Mouse (Mus musculus) brain, embryonic 18.5 days (tissue): ENCODE measurements at regions not wholly inside any gene's neighbourhood (a gene's known extent, or its start where the extent isn't known, plus 50 kb on each side); places are given as distances from the start of the nearest gene placed in this dataset.

Source experiments
- DNase-seq: peaks from one replicate; pipeline ENCODE4 v3.0.0-alpha.2; 2012; ENCODE audit warnings: low read depth, low spot score

DNA sequence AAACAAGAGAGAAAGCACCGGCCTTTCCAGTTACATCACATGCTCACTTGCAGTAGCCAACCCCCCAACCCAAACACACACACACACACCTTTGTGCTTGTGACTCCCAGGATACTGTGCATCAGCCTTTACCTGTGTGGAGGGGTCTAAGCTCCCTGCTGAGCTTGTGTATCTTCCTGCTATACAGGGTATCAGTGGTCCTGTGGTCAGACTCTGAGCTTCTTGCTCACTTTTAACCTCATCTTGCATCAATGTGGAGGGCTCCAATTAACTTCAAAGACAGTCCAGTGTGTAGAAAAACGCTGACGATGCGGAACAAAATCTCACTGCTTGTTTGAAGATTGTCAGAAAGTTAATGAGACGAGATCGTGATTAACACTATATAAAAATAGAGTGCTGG is 71.4 kb upstream of the Gypa start:
- no peak for DNase-seq

DNA sequence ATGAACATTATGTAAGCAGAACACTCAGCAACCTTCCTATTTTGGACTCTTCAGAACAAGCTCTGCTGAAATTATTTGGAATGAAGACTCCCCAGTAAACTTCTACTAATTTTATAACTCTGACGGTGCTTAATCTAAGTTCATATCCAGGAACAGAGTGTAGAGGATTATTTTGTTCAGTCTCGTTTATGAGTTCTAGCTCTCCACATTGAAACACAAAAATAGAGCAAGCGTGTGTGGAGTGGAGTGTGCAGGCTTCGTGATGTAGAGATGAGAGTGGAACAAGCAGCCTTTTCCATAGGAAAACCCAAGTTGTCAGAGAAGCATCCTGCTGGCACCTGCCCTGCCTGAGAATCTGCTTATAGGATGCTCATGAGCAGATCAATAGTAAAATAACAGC is 77.5 kb upstream of the Gypa start:
- no peak for DNase-seq

DNA sequence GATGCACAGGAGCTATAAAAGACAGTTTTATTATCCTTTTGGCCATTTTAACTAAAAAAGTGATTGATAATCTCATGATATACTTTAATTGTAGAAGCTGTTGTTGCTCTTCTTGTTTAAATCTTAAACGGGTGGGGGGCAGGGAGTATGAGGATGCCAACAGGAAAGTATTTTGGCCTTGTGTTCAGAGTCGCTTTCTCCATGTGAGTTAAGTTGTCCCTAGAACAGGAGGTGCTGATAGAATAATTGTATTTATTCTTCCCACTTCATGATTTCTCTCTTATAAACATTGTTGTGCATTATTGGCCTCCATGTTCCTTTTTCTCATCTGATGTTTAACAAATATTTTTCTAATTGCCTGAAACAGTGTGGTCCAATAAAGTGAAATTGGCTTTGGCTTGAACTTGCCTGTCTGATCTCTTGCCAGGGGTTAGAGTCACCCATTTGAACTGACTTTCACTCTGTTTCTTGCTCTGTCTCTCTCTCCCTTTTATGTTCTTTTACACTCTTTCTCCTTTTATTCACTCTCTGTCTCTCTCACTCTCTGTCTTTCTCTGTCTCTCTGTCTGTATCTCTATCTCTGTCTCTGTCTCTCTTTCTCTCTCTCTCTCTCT is 93.9 kb upstream of the Gypa start:
- DNase-seq: no peak

DNA sequence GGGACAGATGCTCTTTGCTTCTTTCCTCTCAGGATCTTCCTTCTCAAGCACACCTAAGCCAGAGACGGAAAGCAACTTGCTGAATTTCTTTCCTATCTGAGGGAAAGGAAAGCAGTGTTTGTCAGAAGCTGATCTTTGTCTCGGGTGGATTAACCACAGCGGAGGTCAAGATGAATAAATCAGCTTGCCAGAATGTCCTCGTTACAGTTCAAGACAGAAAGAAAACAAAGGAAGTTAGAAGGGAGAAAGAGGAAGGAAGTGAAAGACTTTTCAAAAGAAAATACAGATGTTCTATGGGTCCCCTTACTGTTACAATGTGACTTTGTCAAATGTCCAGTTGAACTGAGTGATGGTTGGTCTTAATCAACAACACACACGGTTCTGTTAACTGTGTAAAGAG is 98.6 kb upstream of the Gypa start:
- no peak for DNase-seq

DNA sequence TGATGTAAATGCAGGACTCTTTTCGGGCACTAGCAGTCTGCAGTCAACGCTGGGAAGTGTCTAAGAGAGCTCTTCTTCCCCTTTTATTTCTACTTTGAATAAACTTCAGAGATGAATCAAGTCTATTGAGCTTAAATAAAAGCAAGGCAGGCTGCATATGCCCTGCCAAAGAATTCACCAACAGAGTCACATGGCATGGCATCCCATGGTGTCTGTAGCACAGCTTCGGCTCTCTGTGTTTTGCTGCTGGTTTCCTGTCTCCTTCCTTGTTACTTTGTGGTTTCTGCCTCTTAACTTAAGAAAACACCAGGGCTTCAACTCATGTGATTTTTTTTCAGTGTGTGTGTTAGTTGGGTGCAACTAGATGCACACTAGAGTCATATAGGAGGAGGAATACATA is 100.5 kb upstream of the Gypa start:
- no peak for DNase-seq

DNA sequence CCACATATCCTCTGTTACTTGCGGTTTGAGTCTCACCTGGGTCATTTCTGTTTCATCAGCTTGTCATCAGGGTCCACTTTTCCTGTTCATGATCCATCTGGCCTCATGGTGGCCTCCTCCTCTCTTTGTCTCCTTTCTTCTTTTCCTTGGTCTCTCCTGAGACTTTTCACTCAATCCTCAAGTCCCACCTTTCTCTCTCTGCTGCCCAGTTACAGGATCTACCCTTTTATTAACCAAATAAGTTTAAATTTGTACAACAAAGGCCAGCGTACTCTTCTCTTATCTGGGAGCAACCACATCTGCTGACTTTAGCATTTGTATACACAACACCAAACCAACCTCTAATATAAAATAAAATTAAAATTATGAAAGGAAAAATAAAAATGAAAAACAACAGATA is 124.4 kb upstream of the Gypa start:
- no peak for DNase-seq

DNA sequence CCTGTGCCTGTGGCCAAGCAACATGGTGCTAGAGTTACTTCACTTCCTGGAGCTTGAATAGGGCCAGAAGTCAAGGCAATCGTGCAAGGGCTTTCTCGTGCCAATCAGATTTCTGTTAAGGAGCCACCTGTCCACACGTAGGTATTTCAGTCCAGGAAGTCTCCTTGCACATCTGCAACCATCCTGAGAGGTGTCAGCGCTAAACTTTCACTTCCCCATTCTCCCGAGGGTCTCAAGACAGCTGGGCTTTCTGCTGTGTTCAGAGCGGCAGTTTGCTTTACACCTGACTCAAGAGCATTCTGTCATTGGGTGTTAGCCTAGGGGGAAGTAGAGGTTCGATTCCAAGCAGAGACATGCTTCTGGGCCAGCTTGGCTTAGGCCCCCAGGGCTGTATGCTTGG is 129.5 kb upstream of the Gypa start:
- no peak for DNase-seq

DNA sequence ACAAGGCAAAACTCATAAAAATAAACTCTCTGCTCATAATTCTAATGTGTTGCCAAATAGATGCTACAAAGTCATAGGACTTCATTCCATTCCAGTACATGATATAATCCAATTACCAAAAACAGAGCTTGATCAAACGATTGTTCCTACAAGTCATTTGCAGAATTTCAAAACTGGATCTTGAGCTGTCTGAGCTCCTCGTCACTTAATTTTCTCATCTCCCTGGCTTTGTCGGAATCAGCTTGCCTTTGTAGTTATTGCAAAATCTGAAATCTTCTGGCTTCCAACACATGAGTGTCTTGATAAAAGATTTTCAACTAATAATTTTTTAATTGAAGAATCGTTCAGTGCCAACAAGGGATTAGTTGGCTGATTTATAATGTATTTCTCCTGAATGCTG is 150.3 kb upstream of the Gypa start:
- DNase-seq: no peak

DNA sequence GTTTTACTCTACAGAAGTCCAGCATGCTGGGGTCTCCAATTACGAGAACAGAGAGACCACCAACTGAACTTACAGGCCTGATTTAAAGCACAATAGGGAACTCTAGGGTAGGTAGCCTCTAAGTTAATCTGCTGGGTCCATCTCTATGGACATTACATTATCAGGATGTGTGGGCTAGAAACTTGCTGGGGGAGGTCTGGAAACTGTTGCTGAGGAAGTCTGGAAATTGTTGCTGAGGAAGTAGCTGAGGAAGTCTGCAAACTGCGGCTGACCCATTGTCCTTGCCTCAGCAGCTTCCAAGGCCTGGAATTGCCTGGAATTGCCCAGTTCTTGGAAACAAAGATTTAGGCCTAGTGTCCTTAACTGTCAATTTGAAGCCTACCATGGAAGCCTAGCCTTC is 155.7 kb upstream of the Gypa start:
- DNase-seq: no peak

DNA sequence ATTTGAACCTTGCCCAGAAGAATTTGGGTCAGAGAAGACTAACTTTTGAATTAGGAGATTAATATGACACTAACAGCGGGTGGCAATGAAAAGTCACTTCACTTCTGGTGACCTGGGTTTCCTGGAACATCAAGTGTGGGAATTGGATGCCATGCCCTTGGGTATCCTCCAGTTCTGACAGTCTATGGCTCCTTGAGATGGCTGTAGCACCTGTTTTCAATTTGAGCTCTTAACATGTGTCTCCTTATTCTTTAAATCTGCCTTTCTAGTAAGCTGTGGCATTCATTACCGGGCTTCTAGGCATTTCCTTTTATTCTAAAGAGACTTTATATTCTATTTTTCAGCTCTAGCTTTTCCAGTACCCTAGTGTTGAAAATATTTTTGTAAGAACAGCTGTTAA is 164.9 kb upstream of the Gypa start:
- no peak for DNase-seq

DNA sequence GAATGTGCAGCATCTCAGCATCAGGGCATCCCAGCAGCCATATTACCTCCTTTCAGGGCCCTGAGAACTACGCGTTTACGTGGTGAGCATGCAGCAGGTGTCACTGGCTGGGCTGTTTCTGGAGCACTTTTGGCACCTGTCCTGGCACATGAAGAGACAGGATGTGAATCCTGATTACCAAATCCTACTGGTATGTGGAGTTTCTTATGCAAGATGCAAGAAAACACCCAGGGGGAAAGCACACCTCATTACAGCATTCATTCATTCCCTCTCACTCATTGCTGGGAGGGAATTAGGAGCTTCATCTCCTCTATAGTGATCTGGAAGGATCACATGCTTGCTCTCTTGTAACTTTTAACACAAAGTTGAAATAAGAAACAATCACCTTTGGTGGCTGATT is 167.7 kb upstream of the Gypa start:
- DNase-seq: no peak

DNA sequence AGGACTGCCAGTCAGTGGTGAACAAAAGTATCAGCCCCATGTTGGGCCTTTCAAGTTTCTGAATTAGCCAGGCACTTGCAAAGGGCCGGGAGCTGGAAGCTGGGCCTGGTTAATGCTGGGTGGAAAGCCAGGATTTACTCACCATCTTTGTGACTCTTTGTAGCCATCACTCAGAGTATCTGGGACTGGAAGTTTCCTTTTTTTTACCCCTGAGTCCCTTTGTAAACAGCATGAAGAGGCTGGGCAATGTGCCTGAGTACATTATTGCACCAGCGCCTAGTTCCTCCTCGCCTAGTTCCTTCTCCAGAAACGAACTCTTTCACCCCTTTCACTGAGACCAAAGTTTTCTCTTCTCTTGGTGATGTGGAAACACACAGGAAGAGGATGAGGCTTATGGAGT is 168.4 kb upstream of the Gypa start:
- no peak for DNase-seq

DNA sequence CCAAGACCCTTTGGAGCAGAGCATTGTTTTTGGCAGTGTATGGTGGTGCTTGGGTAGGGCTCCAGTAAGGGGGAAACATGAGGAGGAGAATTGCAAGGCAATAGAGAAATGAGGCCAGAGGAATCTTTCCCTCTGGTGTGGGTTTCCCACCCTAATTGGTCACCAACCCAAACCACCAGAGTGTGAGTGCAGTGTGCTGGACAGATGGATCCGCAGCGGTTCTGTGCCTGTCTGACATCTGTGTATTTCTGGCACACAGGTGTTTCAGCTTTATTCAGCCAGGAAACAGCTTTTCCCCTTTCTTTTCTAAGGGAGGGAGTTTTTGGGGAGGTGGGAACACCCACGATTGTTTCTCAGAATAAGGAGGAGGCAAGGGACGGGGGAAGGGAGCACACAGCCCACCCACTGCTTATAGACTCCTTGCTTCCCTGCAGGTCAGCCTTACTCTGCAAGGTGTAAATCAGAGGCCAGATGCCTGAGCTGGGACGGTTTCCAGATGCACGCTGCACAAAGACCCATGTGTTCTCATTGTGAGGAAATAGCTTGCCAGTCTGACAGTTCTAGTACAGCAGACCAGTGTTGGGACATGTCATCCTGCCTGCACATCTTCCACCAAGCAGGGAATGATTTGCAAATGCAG is 175.2 kb upstream of the Gypa start:
- DNase-seq: no peak

DNA sequence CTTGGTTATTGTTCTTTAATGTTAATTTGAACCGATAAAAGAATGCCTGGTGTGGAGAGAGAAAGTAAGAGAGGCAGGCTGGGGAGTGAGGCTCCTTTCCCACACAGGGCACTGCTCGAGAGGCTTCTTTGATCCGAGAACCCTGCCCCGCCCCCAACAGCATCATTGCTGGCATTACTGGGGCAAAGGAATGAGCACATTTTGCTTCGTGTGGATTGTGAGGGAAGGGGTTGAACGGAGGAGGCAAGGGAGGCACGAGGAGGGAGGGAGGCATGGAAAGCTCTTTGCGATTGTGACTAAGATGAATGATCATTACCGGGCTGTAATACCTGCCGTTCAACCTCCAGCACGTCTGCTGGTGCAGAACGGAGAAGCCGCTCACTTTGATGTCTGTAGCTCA is 178.2 kb upstream of the Gypa start:
- no peak for DNase-seq

DNA sequence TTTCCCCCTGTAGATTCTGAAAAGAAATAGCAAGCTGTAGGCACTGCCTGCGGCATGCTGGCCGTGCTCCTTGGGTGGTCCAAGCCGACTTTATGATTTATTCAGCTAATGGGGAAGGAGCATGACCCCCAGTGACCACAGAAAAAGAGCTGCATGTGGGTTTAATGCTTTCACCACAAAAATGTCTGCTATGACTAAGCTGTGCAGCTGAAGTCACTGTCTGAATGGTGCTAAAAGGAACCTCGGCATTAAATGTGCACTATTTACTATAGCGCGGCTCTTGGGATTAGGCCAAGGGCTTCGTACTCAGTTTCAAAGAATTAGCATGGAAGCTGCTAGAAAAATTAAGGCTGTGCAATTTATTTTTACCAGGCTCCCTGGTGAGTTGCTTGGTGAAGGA is 178.8 kb upstream of the Gypa start:
- DNase-seq: no peak

DNA sequence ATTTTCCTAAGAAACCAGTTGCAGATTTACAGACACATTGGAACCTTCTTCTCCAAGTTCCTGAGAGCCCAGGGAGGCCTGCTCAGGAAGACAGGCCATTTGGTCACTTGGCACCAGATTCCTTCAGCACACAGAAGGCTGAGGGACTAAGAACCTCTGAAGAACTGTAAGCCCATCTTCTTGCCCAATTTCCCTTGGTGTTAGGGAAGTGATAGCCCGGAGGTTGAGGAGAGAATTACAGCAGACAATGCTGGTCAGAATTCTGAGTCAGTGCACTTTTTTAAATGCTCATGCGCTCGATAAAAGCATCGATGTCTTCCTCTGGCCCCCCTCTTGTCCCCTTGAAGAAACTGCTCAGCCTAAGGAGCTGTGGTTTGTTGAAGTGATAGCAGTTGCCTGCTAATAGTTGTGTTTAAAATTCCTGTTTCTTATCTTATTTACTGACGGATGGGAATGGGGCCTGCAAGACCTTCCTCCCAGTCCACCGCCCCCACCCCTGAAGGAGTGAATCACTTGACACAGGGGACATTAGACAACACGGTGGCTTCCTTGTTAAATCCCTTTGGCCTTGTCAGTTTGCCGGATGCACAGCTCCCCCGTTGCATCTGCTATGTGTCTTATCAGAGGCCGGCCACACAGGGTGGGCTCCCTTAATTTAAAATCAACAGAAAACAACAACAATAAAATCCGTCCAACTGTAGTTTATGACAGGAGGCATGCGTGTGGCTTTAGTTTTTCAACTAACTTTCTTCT is 179.5 kb upstream of the Gypa start:
- no peak for DNase-seq

DNA sequence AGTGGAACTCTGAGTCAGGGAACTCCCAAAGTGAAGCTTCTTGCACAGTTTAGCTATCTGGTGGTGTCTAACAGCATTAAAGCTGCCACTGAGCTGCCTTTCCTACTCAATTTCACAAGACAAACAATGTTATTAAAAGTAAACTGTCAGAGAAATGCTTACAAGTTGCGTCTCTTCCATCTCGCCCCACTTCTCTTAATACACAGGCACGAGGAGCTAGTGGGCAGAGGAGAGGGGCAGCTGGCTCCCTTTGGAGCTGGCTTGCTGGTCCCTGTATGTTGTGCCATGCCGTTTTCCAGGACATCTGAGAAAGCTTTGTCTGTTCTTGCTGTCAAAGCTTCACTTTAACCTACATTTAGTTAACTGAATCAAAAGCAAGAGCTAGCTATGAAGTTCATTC is 185.8 kb upstream of the Gypa start:
- DNase-seq: no peak

DNA sequence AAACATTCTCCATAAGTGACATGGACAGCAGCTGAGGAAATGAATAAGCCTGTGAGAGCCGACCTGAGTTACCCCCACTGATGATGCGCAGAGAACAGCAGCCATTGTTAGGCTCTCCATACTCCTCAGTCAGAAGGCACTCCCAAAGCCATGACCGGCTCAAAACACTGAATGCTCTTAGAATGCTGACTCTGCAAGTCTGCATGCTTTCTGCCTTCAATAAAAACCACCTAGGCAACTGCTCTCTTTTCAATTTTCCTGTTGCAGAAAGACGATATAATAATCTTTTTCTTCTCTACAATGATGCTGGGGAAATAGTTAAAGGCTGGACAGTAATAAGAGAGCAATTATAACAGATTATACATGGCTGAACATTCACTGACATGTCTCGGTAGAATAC is 195.0 kb upstream of the Gypa start:
- DNase-seq: no peak

DNA sequence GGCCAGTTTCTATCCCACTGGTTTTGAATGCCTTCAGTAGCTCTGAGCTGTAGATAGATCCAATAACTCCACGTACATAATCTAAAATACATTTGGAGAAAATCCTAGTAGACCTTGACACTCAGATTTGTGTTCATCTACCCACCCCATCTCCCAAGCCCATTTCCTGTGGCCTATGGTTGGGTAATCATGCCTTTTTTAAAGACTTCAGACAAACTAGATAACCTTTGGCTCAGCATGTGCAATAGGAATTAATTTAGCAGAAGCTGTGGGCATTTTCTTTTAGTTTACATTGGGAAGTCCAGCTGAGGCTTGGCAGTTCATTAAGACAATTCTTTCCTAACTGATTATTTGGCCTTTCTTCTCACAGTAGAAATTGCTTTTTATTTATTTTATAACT is 203.3 kb upstream of the Gypa start:
- DNase-seq: no peak

DNA sequence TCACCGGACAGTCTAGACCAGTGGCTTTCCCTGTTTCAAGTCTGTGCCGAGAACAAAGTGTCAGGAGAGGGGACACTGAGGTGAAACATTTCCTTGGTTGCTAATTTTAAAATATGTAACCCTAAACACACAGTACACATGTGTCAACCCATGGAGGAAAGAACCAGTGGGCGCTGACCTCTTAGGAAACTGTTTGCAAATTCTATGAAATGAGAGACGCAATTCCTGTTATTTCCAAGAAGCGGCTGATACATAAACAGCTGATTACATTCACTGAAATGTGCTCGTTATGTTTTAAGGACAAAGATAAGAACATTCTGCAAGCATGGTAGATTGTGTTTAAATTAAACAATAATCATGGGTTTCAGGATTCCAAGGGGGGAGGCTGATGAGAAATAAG is 204.3 kb upstream of the Gypa start:
- DNase-seq: no peak

DNA sequence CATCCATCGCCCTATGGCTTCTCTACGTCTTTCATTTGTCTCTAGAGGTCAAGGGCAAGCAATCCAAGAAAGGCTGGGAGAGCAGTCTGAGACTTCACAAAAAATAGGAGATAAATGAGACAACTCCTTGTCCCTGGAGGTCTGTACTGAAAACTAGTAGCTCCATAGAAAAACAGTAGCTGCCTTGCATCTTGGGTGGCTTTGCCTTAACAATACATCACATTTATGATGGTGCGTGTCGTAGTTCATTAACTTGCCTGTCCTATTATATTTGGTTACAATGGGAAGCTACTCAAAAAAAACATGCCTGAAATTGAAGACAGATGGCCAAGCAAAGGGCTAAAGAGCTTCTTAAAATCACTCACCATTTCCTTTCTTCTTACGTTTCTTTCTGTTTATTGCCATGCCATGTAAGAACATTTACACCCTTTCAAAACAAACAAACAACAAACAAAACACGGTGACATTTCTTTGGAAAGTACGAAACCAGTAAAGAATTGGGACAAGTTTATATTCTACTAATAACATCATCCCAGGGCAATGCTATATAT is 211.2 kb upstream of the Hhip start:
- no peak for DNase-seq

DNA sequence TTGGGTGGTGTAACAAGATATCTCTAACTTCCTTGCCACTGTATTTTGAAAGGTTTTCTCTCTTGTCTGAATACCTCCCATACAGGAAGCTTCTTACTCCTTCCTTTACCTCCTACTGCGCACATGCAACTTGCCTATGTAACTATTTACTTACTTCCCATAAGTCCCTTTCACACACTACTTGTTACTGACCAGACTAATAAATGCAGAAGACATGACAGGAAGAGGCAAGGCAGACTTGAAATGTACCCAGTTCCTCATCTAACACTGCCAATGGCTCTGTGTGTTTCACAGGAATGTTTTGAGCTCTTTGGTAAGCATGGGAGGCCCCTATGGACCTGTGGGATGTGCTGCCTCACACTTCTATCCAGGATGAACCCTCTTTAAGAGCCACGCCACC is 207.1 kb upstream of the Hhip start:
- no peak for DNase-seq

DNA sequence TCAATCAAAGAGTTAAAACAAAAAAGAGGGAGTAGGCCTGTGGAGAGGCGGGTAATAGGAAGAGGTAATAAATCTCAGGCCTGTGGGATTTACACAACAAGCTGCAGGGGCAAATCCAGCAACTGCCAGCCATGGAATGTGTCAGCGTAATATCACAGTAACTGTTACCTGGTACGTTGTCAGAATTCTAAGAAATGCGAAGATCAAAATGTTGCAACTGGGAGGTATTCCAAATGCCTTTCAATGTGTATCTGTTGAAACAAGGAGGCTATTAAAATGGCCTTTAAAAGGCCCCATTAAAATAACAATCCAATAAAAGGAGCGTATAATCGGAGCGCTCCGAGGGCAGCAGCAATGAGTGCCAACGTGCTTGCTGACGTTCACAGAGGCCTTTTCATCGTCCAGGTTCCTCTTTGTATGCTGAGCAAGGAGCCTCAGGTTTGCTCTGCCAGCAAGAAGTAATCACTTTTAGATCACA is 205.7 kb upstream of the Hhip start:
- no peak for DNase-seq
